In the genomic region with DNA sequence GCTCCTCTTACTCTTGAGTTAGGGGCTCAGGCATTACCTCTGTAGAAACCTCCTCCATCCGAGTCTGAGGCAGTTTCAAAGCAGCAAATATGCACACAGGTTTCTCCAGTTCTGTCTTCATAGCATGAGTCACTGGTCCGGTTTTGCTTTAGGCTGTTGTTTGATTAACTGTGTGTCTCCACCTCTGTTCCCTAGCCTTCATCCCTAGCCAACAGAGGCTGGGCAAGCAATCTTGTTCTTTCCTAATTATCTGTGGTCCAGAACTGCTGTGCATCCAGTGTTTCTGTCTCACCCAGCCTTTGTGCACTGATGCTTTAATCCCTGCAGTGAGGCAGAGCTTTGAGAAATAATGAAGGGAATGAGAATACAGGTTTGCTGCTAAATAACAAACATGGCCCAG, we compare ENCODE assay signal across 11 mouse cellular contexts.
DNase-seq lines count a peak whose midpoint lies in the region; ATAC-seq and TF ChIP-seq lines count a peak whose summit lies in the region.
"Had no signal": no experiment of that assay in that cellular context is flagged by ENCODE, and none has a peak within 500 bp of the region (broad histone marks: within the 10 kb centered on the region; RNA-seq: fewer than 3 reads in every experiment).

No protein-coding gene starts in this region.

- H3K79me2 ChIP-seq in heart, adult 2 months (replicated peaks; ENCODE audit: control insufficient read depth, insufficient read depth, low read length), result no peaks in the 10 kb centered on the region; the same call in 1 of the 2 replicates

- H3K27me3 ChIP-seq in heart, adult 2 months (ENCODE audit: control insufficient read depth, insufficient read depth, low read length), result no peaks in the 10 kb centered on the region
- H3K27me3 ChIP-seq in neural tube, embryonic 11.5 days (ENCODE audit: control insufficient read depth, insufficient read depth, low read length), result no peaks in the 10 kb centered on the region
- H3K27me3 ChIP-seq in heart, embryonic 16.5 days (ENCODE audit: control insufficient read depth, insufficient read depth, low read length), result no peaks in the 10 kb centered on the region
- H3K27me3 ChIP-seq in stomach, embryonic 15.5 days (replicated peaks), result no peaks in the 10 kb centered on the region
- H3K27me3 ChIP-seq: neural tube, embryonic 12.5 days had no signal

- H3K9ac ChIP-seq in heart, adult 2 months (ENCODE audit: low read depth, low read length), result no peak overlapping the region
- 0 out of 2 replicates have a peak overlapping the region, but pooled peaks have one; percentile 10 for H3K9ac ChIP-seq in neural tube, embryonic 11.5 days (ENCODE audit: low read length)
- peak overlapping the region; percentile 38 for H3K9ac ChIP-seq in heart, embryonic 16.5 days (ENCODE audit: low read length)
- no peak overlapping the region for H3K9ac ChIP-seq in stomach, embryonic 15.5 days
- H3K9ac ChIP-seq: neural tube, embryonic 12.5 days had no signal

- intact Hi-C loops in heart, adult 2 months (cut with DNase I), result loop anchor here (5.0 kb wide), 1 partner anchor 89 kb away; the partner anchor contains the start of gene Eepd1
- intact Hi-C loops in heart, postnatal 14 days (cut with DNase I), result no loop called here

- 61% methylated on average over 2 of the region's 2 CpGs for WGBS in heart, adult 2 months
- 68% methylated on average over 2 of the region's 2 CpGs for WGBS in neural tube, embryonic 11.5 days
- WGBS in heart, embryonic 16.5 days, result 44% methylated on average over 2 of the region's 2 CpGs
- 30% methylated on average over 2 of the region's 2 CpGs for WGBS in stomach, embryonic 15.5 days

- peaks cover 9% of the 10 kb centered on the region for H3K36me3 ChIP-seq in heart, adult 2 months (ENCODE audit: control insufficient read depth, insufficient read depth, low read length)
- no peaks in the 10 kb centered on the region for H3K36me3 ChIP-seq in neural tube, embryonic 11.5 days (ENCODE audit: control insufficient read depth, insufficient read depth, low read length)
- H3K36me3 ChIP-seq in heart, embryonic 16.5 days (ENCODE audit: control insufficient read depth, insufficient read depth), result no peaks in the 10 kb centered on the region
- no peaks in the 10 kb centered on the region for H3K36me3 ChIP-seq in stomach, embryonic 15.5 days
- H3K36me3 ChIP-seq: neural tube, embryonic 12.5 days had no signal

- no peak overlapping the region for H3K4me3 ChIP-seq in heart, adult 2 months
- H3K4me3 ChIP-seq in neural tube, embryonic 11.5 days (ENCODE audit: low read depth, low read length), result no peak overlapping the region
- no peak overlapping the region for H3K4me3 ChIP-seq in heart, embryonic 16.5 days (ENCODE audit: low read length)
- H3K4me3 ChIP-seq in stomach, embryonic 15.5 days (replicated peaks), result no peak overlapping the region
- H3K4me3 ChIP-seq: neural tube, embryonic 12.5 days had no signal

- no peak for TF ChIP-seq EP300 in heart, adult 2 months (IDR thresholded peaks at IDR 0.05; ENCODE audit: insufficient read depth, low read depth, low read length)

- H3K27ac ChIP-seq in heart, adult 2 months, result peak overlapping the region; percentile 43
- no peak overlapping the region for H3K27ac ChIP-seq in neural tube, embryonic 11.5 days (ENCODE audit: low read depth, low read length)
- H3K27ac ChIP-seq in heart, embryonic 16.5 days (ENCODE audit: low read length), result peak overlapping the region; percentile 23
- peak overlapping the region; percentile 69 for H3K27ac ChIP-seq in stomach, embryonic 15.5 days
- H3K27ac ChIP-seq: neural tube, embryonic 12.5 days had no signal

- no peak for TF ChIP-seq CTCF in heart, adult 2 months (IDR thresholded peaks at IDR 0.05)

- DNase-seq in heart, adult 2 months, result no peak
- DNase-seq in heart, postnatal 14 days, result no peak
- DNase-seq in neural tube, embryonic 11.5 days (ENCODE audit: low spot score), result no peak
- DNase-seq in neural tube, embryonic 10.5 days (ENCODE audit: extremely low spot score, low spot score), result no peak
- DNase-seq in cerebellum, postnatal 10 days, result no peak
- no peak for DNase-seq in gastrocnemius, postnatal 25 days
- DNase-seq: B cell, adult 2 months; lung, adult 2 months had no signal

- no peak overlapping the region for H3K4me2 ChIP-seq in neural tube, embryonic 11.5 days (ENCODE audit: low read depth)
- no peak overlapping the region for H3K4me2 ChIP-seq in heart, embryonic 16.5 days (ENCODE audit: low read depth, low read length)
- no peak overlapping the region for H3K4me2 ChIP-seq in stomach, embryonic 15.5 days
- H3K4me2 ChIP-seq: neural tube, embryonic 12.5 days had no signal

- no peak for TF ChIP-seq POLR2A in heart, adult 2 months (IDR thresholded peaks at IDR 0.05; ENCODE audit: insufficient read depth, low read depth, low read length)

- no peaks in the 10 kb centered on the region for H3K9me3 ChIP-seq in neural tube, embryonic 11.5 days (ENCODE audit: control insufficient read depth, low read length)
- H3K9me3 ChIP-seq in heart, embryonic 16.5 days (replicated peaks; ENCODE audit: control insufficient read depth, low read length), result no peaks in the 10 kb centered on the region
- no peaks in the 10 kb centered on the region for H3K9me3 ChIP-seq in stomach, embryonic 15.5 days
- H3K9me3 ChIP-seq: neural tube, embryonic 12.5 days had no signal

- peaks cover 18% of the 10 kb centered on the region for H3K4me1 ChIP-seq in heart, adult 2 months (ENCODE audit: control insufficient read depth, insufficient read depth, low read length)
- 0 out of 2 replicates have a peak, but pooled peaks cover 2% of the 10 kb centered on the region for H3K4me1 ChIP-seq in neural tube, embryonic 11.5 days (ENCODE audit: control insufficient read depth, insufficient read depth, low read length)
- peaks cover 41% of the 10 kb centered on the region for H3K4me1 ChIP-seq in heart, embryonic 16.5 days (ENCODE audit: control insufficient read depth, insufficient read depth, low read length)
- H3K4me1 ChIP-seq in stomach, embryonic 15.5 days, result peaks cover 2% of the 10 kb centered on the region; the same call in 1 of the 2 replicates
- H3K4me1 ChIP-seq: neural tube, embryonic 12.5 days had no signal

- no peak for ATAC-seq in neural tube, embryonic 11.5 days (ENCODE audit: insufficient read depth, low FRiP score, low TSS enrichment)
- ATAC-seq in heart, embryonic 16.5 days (replicated peaks; ENCODE audit: extremely low read depth, insufficient read depth, low FRiP score), result no peak
- no peak; the same call in 1 of the 2 replicates for ATAC-seq in stomach, embryonic 15.5 days (ENCODE audit: insufficient read depth, low FRiP score, low read depth)

Comparison
In these comparisons a context has a peak if more than half of its experiments do, and no peak if none do; other contexts are left out.
1. H3K9ac ChIP-seq: peak in neural tube, embryonic 11.5 days (single experiment) and heart, embryonic 16.5 days (single experiment); none in heart, adult 2 months (single experiment) and stomach, embryonic 15.5 days (single experiment).